Comparison of ENCODE assay signal across 17 mouse cellular contexts in genomic region chr3:84842793-84843192, GRCm38 (mm10).
"Had no signal": no experiment of that assay in that cellular context is flagged by ENCODE, and none has a peak within 500 bp of the region (broad histone marks: within the 10 kb centered on the region; RNA-seq: fewer than 3 reads in every experiment).

No protein-coding gene starts in this region.

- H3K4me1 ChIP-seq: midbrain, embryonic 13.5 days; midbrain, embryonic 15.5 days; neural tube, embryonic 13.5 days; neural tube, embryonic 15.5 days; stomach, embryonic 15.5 days had no signal

- H3K36me3 ChIP-seq: midbrain, embryonic 13.5 days; midbrain, embryonic 15.5 days; neural tube, embryonic 13.5 days; neural tube, embryonic 15.5 days; stomach, embryonic 15.5 days had no signal

- H3K9me3 ChIP-seq: megakaryocyte, embryonic 14.5 days; midbrain, embryonic 13.5 days; midbrain, embryonic 15.5 days; neural tube, embryonic 13.5 days; neural tube, embryonic 15.5 days; stomach, embryonic 15.5 days had no signal

- H3K4me3 ChIP-seq: megakaryocyte, embryonic 14.5 days; midbrain, embryonic 13.5 days; midbrain, embryonic 15.5 days; myocyte; neural tube, embryonic 13.5 days; neural tube, embryonic 15.5 days; stomach, embryonic 15.5 days had no signal

- DNase-seq: lung, adult 18-20 months; lung, embryonic 14.5 days; lung, postnatal 10 days; lung, postnatal 36 days; right cerebral cortex, postnatal 14 days; thymus, adult 2 months; thymus, postnatal 36 days had no signal

- H3K27ac ChIP-seq: liver, embryonic 14.5 days; macrophage; midbrain, embryonic 13.5 days; midbrain, embryonic 15.5 days; neural tube, embryonic 13.5 days; neural tube, embryonic 15.5 days; stomach, embryonic 15.5 days; stomach, postnatal 0 days had no signal

- ATAC-seq: midbrain, embryonic 13.5 days; midbrain, embryonic 15.5 days had no signal

- H3K27me3 ChIP-seq: megakaryocyte, embryonic 14.5 days; midbrain, embryonic 13.5 days; midbrain, embryonic 15.5 days; neural tube, embryonic 13.5 days; neural tube, embryonic 15.5 days; stomach, embryonic 15.5 days had no signal

- H3K9ac ChIP-seq: liver, embryonic 14.5 days; lung, embryonic 14.5 days; midbrain, embryonic 13.5 days; midbrain, embryonic 15.5 days; neural tube, embryonic 13.5 days; neural tube, embryonic 15.5 days; stomach, embryonic 15.5 days had no signal
